In the genomic region with DNA sequence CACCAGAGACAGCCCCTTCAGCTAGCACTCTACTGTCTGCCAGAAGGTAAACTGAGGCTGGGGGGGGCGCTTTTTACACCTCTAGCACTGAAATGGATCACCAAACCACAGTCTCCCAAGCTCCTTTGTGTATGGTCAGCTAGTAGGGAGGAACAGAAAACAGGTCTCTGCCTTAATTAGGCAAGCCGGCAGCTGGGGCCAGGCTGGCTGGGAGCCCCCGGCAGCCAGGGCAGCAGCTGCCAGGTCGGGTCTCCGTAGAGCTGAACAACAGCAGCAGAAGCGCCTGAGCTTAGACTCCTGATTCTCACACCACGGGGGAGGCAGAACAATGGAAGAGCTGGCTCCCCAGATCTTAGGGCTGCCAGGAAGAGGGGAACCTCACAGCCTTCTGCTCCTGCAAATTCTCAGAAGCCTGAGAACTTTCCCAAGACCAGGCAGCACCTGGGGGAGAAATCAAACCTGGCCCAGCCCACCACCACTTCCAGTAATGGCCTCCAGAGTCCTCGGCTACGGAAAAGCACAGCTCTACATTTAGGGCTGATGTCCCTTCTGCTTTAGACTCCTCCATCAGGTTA, we compare ENCODE assay signal across 11 mouse cellular contexts. TPM values are rescaled to one million over a fixed set of nuclear protein-coding genes. Genes with fewer than 3 reads are reported as not detected.
DNase-seq lines count a peak whose midpoint lies in the region; ATAC-seq lines count a peak whose summit lies in the region.
"Had no signal": no experiment of that assay in that cellular context is flagged by ENCODE, and none has a peak within 500 bp of the region (broad histone marks: within the 10 kb centered on the region; RNA-seq: fewer than 3 reads in every experiment).

No protein-coding gene starts in this region.

- ATAC-seq in heart, embryonic 11.5 days (replicated peaks; ENCODE audit: insufficient number of reproducible peaks, low FRiP score, low TSS enrichment): no peak
- ATAC-seq in forebrain, embryonic 13.5 days: peak; percentile 16; the same call in 1 of the 2 replicates
- no peak for ATAC-seq in limb, embryonic 13.5 days (ENCODE audit: low FRiP score, low read depth)
- no peak for ATAC-seq in neural tube, embryonic 15.5 days (ENCODE audit: low FRiP score)
- no peak for ATAC-seq in activated CD4-positive, CD25-positive, alpha-beta regulatory T cell, adult 4 months

- no peak for DNase-seq in heart, adult 18-20 months
- DNase-seq in lung, postnatal 14 days: no peak
- DNase-seq in layer of hippocampus, adult 11-12 months (ENCODE audit: low spot score): no peak
- DNase-seq: liver had no signal

- peak overlapping the region; percentile 18; the same call in 1 of the 2 replicates for H3K9ac ChIP-seq in heart, embryonic 11.5 days (ENCODE audit: low read depth, low read length)
- peak overlapping the region; percentile 49 for H3K9ac ChIP-seq in forebrain, embryonic 13.5 days
- H3K9ac ChIP-seq in limb, embryonic 13.5 days: peak overlapping the region; percentile 39; the same call in 1 of the 2 replicates
- H3K9ac ChIP-seq in neural tube, embryonic 15.5 days (replicated peaks): 0 out of 2 replicates have a peak overlapping the region, but pooled peaks have one; percentile 26

- H3K9me3 ChIP-seq in heart, embryonic 11.5 days (replicated peaks; ENCODE audit: control insufficient read depth, low read length): no peaks in the 10 kb centered on the region
- H3K9me3 ChIP-seq in forebrain, embryonic 13.5 days (replicated peaks): no peaks in the 10 kb centered on the region
- no peaks in the 10 kb centered on the region for H3K9me3 ChIP-seq in limb, embryonic 13.5 days
- no peaks in the 10 kb centered on the region for H3K9me3 ChIP-seq in neural tube, embryonic 15.5 days (replicated peaks)

- H3K27me3 ChIP-seq in heart, embryonic 11.5 days (ENCODE audit: control insufficient read depth, insufficient read depth, low read length): peaks cover 25% of the 10 kb centered on the region
- no peaks in the 10 kb centered on the region for H3K27me3 ChIP-seq in forebrain, embryonic 13.5 days
- H3K27me3 ChIP-seq in limb, embryonic 13.5 days: peaks cover under 1% of the 10 kb centered on the region; the same call in 1 of the 2 replicates
- H3K27me3 ChIP-seq in neural tube, embryonic 15.5 days (replicated peaks): no peaks in the 10 kb centered on the region

- H3K4me1 ChIP-seq in heart, embryonic 11.5 days (ENCODE audit: control insufficient read depth, insufficient read depth, low read length): peaks cover 27% of the 10 kb centered on the region
- H3K4me1 ChIP-seq in forebrain, embryonic 13.5 days: peaks cover 87% of the 10 kb centered on the region
- peaks cover 66% of the 10 kb centered on the region for H3K4me1 ChIP-seq in limb, embryonic 13.5 days
- H3K4me1 ChIP-seq in neural tube, embryonic 15.5 days: peaks cover 65% of the 10 kb centered on the region

- no peak overlapping the region for H3K4me3 ChIP-seq in heart, embryonic 11.5 days (ENCODE audit: low read depth, low read length)
- peak overlapping the region; percentile 12 for H3K4me3 ChIP-seq in forebrain, embryonic 13.5 days
- H3K4me3 ChIP-seq in limb, embryonic 13.5 days: no peak overlapping the region
- no peak overlapping the region for H3K4me3 ChIP-seq in neural tube, embryonic 15.5 days (replicated peaks)

- WGBS in heart, embryonic 11.5 days (ENCODE audit: insufficient replicate concordance): 44% methylated on average over 9 of the region's 9 CpGs
- 14% methylated on average over 9 of the region's 9 CpGs for WGBS in forebrain, embryonic 13.5 days
- whole genome bisulfite sequencing in limb, embryonic 13.5 days: 15% methylated on average over 9 of the region's 9 CpGs
- WGBS in neural tube, embryonic 15.5 days: 12% methylated on average over 9 of the region's 9 CpGs

- no peak overlapping the region for H3K27ac ChIP-seq in heart, embryonic 11.5 days (ENCODE audit: low read depth, low read length)
- peak overlapping the region; percentile 88 for H3K27ac ChIP-seq in forebrain, embryonic 13.5 days
- peak overlapping the region; percentile 65; the same call in 1 of the 2 replicates for H3K27ac ChIP-seq in limb, embryonic 13.5 days
- H3K27ac ChIP-seq in neural tube, embryonic 15.5 days (replicated peaks): peak overlapping the region; percentile 45
- H3K27ac ChIP-seq: kidney, postnatal 0 days had no signal

- no peak overlapping the region for H3K4me2 ChIP-seq in heart, embryonic 11.5 days
- peak overlapping the region; percentile 81 for H3K4me2 ChIP-seq in forebrain, embryonic 13.5 days
- H3K4me2 ChIP-seq in limb, embryonic 13.5 days (replicated peaks): peak overlapping the region; percentile 34; the same call in 1 of the 2 replicates
- peak overlapping the region; percentile 40 for H3K4me2 ChIP-seq in neural tube, embryonic 15.5 days

- H3K36me3 ChIP-seq in heart, embryonic 11.5 days (ENCODE audit: control insufficient read depth, insufficient read depth, low read length): no peaks in the 10 kb centered on the region
- H3K36me3 ChIP-seq in forebrain, embryonic 13.5 days (ENCODE audit: poor library complexity, severe bottlenecking): peaks cover 27% of the 10 kb centered on the region
- H3K36me3 ChIP-seq in limb, embryonic 13.5 days: peaks cover 20% of the 10 kb centered on the region
- H3K36me3 ChIP-seq in neural tube, embryonic 15.5 days: no peaks in the 10 kb centered on the region

RNA-seq across cellular contexts. Expression of a gene that starts 12.8 kb away (rescaled TPM):
- 9.7 and 10.5 TPM in 2 replicates for polyA plus RNA-seq in heart, embryonic 11.5 days (2014; fragmentation: Nextera tagmentation; extraction: Ambion mirVana)
- 1 to 10 TPM; 3.4 to 3.7 TPM for total RNA-seq in heart, adult 18-20 months (2021)
- polyA plus RNA-seq in forebrain, embryonic 13.5 days (2015; fragmentation: Nextera tagmentation; extraction: Ambion mirVana): 88.9 and 99.0 TPM in 2 replicates
- 23.0 and 25.4 TPM in 2 replicates for polyA plus RNA-seq in limb, embryonic 13.5 days (2015; fragmentation: Nextera tagmentation; extraction: Ambion mirVana)
- 31.3 and 32.0 TPM in 2 replicates for polyA plus RNA-seq in neural tube, embryonic 15.5 days (2015; fragmentation: Nextera tagmentation; extraction: Ambion mirVana)
- 10 to 100 TPM; 15.2 to 27.5 TPM for polyA plus RNA-seq in activated CD4-positive, CD25-positive, alpha-beta regulatory T cell, adult 4 months (2017; shearing (Covaris generic))

RNA-seq across cellular contexts. Expression of a gene that starts 29.0 kb away (rescaled TPM):
- 0.80 and 0.86 TPM in 2 replicates for polyA plus RNA-seq in heart, embryonic 11.5 days (2014; fragmentation: Nextera tagmentation; extraction: Ambion mirVana)
- 1 to 10 TPM; 1.6 to 2.9 TPM for total RNA-seq in heart, adult 18-20 months (2021)
- 0.71 and 0.87 TPM in 2 replicates for polyA plus RNA-seq in forebrain, embryonic 13.5 days (2015; fragmentation: Nextera tagmentation; extraction: Ambion mirVana)
- polyA plus RNA-seq in limb, embryonic 13.5 days (2015; fragmentation: Nextera tagmentation; extraction: Ambion mirVana): 1.6 and 1.8 TPM in 2 replicates
- 1.4 and 1.7 TPM in 2 replicates for polyA plus RNA-seq in neural tube, embryonic 15.5 days (2015; fragmentation: Nextera tagmentation; extraction: Ambion mirVana)
- 1 to 10 TPM; 7.3 to 8.4 TPM for polyA plus RNA-seq in activated CD4-positive, CD25-positive, alpha-beta regulatory T cell, adult 4 months (2017; shearing (Covaris generic))

RNA-seq across cellular contexts. Expression of a gene that starts 56.3 kb away (rescaled TPM):
- polyA plus RNA-seq in heart, embryonic 11.5 days (2014; fragmentation: Nextera tagmentation; extraction: Ambion mirVana): 0.21 and 0.30 TPM in 2 replicates
- under 1 TPM; 0.28 to 0.35 TPM for total RNA-seq in heart, adult 18-20 months (2021)
- polyA plus RNA-seq in forebrain, embryonic 13.5 days (2015; fragmentation: Nextera tagmentation; extraction: Ambion mirVana): not detected in 2 replicates
- 0.22 and 0.43 TPM in 2 replicates for polyA plus RNA-seq in limb, embryonic 13.5 days (2015; fragmentation: Nextera tagmentation; extraction: Ambion mirVana)
- 0.50 and 2.1 TPM in 2 replicates for polyA plus RNA-seq in neural tube, embryonic 15.5 days (2015; fragmentation: Nextera tagmentation; extraction: Ambion mirVana)
- not detected for polyA plus RNA-seq in activated CD4-positive, CD25-positive, alpha-beta regulatory T cell, adult 4 months (2017; shearing (Covaris generic))
- total RNA-seq: megakaryocyte progenitor cell, adult 5-6 weeks had no signal
